Mouse (Mus musculus) telencephalon, adult 2 months (tissue): ENCODE measurements around the gene Ppara.

Experiments used
- DNase-seq: peaks from one replicate; pipeline ENCODE4 v3.0.0-alpha.2; 2011; ENCODE audit warnings: low read depth, low spot score

The Ppara gene

DNA sequence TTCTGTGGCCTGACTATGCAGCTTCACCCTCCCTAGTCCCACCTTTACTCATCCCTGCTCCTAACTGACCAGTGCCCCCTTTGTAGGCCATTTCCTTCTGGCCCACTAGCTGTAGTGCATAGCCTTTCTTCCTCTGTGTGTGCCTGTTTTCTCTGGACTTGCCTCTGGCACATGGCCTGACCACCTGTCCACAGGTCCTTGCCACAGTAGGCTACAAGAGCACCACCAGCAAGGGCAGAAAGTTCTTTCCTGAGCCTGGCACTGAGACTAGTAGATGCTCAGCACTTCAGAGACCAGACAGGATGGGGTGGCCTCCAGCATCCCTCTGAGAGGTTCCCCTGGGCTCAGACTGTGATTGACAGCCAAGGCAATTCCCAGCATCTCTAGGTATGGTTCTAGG, 110.3 kb downstream of the Ppara start:
- DNase-seq, result no peak

GRCm38 (mm10) chr15:85851656-85852392, 117.0 kb downstream of the Ppara start:
- DNase-seq, result no peak
